Mouse (Mus musculus): ENCODE measurements around the gene Fbxo11.

- no peak for TF ChIP-seq CTCF (IDR thresholded peaks at IDR 0.05; ENCODE audit: control insufficient read depth, insufficient read depth, insufficient read length)
- no peak for TF ChIP-seq MYOD1 (IDR thresholded peaks at IDR 0.05; ENCODE audit: control insufficient read depth, insufficient read length, low read depth)
- TF ChIP-seq MAX (IDR thresholded peaks at IDR 0.05) = no peak
- TF ChIP-seq USF1 (IDR thresholded peaks at IDR 0.05; ENCODE audit: low read depth) = no peak
- TF ChIP-seq MYOG (IDR thresholded peaks at IDR 0.05; ENCODE audit: control insufficient read depth, extremely low read depth, insufficient read length) = no peak
- no peak for TF ChIP-seq CEBPB (IDR thresholded peaks at IDR 0.05; ENCODE audit: low read depth)
- no peak for TF ChIP-seq FOSL1 (IDR thresholded peaks at IDR 0.05; ENCODE audit: insufficient read depth, low read length, poor library complexity, severe bottlenecking)
Observed at GRCm38 (mm10) chr17:88006956-88007355, 58.1 kb downstream of the Fbxo11 start.

Data from C2C12 (cell line).